Mouse (Mus musculus) induced T-regulatory cell, adult 2 months (primary cell): ENCODE measurements around the gene Lrrn4.

Experiments
- DNase-seq: peaks from one replicate; pipeline ENCODE4 v3.0.0-alpha.2; 2012; ENCODE audit warnings: low read depth

Lrrn4 gene

DNA sequence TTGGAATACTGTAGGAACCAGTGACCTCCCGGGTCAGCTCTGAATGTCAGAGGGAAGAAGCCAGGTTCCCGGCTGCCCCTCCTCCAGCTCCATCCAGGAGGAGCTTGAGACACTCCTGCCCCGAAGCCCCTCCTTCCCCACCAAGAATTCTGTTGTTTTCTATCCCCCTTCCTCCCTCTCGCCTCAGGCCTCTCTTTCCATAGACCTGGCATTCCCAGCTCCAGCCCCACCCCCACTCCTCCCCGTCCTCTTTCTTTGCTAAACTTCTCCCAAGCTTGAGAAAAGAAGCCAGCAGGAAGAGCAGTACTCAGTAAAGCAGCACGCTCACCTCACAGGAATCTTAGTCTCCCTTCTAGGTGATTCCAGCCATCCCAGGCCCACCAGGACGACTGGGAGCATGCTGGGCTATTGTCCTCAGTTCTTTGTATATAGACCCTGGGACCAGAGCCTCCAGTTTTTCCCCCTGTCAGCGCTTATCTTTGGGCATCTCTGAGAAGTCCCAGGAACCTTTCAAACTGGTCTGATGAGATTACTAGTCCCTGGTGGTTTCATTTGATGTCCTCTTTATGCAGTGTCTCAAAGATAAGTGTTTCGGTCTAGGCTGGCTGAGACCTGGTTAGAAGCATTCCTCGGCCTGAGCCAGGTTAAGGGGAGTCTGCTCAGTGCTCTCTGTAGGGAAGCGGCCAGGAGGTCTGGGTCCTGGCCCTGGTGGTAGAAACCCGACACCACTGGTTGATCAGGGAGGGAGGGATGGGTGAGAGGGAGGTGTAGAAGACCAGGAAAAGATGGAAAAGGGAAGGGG lies at the start of gene Lrrn4:
Gene Lrrn4, minus strand, starts transcription at position 48 of the 802 bp plus-strand sequence.
- DNase-seq, result no peak

GRCm38 (mm10) chr2:132928999-132929398 lies 48.3 kb upstream of the Lrrn4 start:
- no peak for DNase-seq

- no peak for DNase-seq
These were observed 47.2 kb upstream of the Lrrn4 start for GRCm38 (mm10) chr2:132927871-132928270.

- DNase-seq, result no peak
These were observed 46.6 kb upstream of the Lrrn4 start for GRCm38 (mm10) chr2:132927298-132927697.

DNA sequence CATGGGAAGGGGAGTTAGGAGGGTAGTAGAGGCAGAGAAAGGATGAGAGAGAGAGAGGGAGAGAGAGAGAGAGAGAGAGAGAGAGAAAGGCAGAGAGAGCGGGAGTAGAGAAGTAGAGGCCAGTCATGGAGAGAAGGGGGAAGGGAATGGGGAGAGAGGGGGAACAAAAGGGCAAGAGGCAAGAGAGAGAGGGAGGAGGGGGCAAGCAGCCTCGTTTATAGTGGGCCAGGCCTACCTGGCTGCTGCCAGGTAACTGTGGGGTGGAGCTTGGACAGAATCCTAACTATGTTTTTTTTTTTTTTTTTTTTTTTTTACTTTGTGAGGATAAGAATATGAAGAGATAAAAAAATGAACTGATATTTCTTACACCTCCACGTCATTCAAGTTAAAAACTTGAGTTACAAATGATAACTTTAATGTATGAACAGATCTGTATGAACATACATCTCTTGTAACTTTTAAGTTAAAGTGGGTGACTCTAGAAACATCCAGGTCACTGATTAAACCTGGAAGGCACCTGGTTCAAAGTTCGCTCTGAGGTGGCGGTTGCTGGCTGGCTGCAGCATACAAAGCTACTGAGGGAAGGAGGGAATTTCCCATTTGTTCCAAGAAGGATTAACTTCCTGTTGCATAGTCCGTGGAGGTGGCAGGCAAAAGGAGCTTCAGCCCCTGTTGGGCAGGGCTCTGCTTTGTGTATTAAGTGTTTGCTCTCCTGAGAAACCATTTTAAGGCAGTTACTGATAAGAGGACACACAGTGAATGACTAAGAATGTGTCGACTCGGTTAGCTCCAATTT lies 42.8 kb upstream of the Lrrn4 start:
- DNase-seq, result no peak

- no peak for DNase-seq
These were observed 41.6 kb upstream of the Lrrn4 start for GRCm38 (mm10) chr2:132922076-132922873.

DNA sequence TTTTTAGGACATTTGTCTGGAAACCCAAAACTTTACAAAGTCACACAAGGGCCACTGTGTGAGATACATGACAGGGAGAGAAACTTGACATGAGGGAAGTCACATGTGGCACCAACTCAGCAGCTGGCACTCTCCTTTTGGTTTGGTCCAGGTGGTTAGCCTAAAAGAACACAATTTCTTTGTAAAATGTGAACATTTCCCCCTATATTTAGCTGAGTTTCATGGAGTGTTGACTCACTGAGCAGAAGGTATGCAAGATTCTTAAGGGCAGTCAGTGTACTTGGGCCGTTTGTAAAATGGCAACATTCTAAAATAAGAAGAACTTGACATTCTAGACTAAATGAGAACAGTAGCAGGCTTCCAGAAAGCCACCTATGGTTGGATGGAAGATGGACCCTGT lies 34.1 kb upstream of the Lrrn4 start:
- DNase-seq, result no peak

- DNase-seq, result peak; percentile 66
These were observed 26.1 kb upstream of the Lrrn4 start for GRCm38 (mm10) chr2:132906763-132907162.

DNA sequence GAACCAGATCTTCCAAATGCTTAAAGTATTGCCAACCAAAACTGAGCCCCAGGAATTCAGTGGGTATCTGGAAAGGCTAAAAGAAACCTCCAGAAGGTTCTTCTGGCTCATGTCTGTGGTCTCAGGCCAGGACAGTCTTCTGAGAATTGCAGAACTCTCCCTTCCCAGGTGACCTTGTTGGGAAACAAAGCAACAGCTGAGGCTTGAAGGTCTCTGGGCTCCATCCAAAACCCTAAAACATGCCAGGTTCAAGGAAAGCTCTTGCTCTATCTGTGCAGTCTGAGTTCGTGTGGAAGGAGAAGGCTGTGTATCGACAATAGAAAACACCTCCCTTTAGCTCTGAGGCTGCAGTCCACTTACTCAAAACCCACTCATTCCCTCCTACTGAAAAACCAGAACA lies 24.3 kb upstream of the Lrrn4 start:
- no peak for DNase-seq

GRCm38 (mm10) chr2:132903498-132903897 lies 22.8 kb upstream of the Lrrn4 start:
- peak; percentile 75 for DNase-seq

- DNase-seq, result no peak
These were observed 21.4 kb upstream of the Lrrn4 start for GRCm38 (mm10) chr2:132902056-132902455.

GRCm38 (mm10) chr2:132901636-132902035 lies 20.9 kb upstream of the Lrrn4 start:
- DNase-seq, result no peak

GRCm38 (mm10) chr2:132900596-132900995 lies 19.9 kb upstream of the Lrrn4 start:
- no peak for DNase-seq

- DNase-seq, result no peak
These were observed 17.5 kb upstream of the Lrrn4 start for GRCm38 (mm10) chr2:132898211-132898610.

- DNase-seq, result no peak
These were observed 13.1 kb upstream of the Lrrn4 start for GRCm38 (mm10) chr2:132893826-132894225.

- no peak for DNase-seq
These were observed 4.6 kb upstream of the Lrrn4 start for GRCm38 (mm10) chr2:132885312-132885711.

DNA sequence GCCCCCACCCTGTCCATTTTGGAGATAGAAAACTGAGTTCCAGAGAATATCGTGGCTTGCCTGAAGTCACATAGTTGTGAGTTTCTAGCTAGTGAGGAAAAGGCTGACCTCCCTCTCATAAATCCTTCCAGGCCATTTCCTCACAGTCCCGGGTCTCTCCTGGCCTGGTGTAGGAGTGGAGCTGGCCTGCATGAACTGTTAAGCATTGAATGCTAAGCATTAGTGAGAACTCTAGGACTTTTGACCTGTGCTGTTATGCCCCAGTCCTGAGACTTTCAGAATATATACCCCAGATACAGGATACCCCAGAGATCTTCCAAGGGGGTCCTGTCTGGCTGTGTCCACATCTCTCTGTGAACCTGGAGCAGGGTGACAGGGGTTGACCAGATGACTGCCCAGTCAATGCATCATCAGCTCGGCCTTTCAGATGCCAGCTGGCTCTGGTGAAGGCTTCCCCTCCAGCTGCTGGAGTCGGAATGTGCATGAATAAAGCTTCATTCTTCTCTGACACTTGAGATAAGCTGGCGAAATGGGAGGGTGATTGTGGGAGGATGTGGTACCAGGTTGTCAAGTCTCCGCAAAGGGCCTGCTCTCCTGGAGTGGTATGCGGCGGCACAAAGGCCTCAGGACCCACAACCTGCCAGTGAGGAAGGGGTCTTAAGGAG lies 3.7 kb upstream of the Lrrn4 start:
- DNase-seq, result no peak

DNA sequence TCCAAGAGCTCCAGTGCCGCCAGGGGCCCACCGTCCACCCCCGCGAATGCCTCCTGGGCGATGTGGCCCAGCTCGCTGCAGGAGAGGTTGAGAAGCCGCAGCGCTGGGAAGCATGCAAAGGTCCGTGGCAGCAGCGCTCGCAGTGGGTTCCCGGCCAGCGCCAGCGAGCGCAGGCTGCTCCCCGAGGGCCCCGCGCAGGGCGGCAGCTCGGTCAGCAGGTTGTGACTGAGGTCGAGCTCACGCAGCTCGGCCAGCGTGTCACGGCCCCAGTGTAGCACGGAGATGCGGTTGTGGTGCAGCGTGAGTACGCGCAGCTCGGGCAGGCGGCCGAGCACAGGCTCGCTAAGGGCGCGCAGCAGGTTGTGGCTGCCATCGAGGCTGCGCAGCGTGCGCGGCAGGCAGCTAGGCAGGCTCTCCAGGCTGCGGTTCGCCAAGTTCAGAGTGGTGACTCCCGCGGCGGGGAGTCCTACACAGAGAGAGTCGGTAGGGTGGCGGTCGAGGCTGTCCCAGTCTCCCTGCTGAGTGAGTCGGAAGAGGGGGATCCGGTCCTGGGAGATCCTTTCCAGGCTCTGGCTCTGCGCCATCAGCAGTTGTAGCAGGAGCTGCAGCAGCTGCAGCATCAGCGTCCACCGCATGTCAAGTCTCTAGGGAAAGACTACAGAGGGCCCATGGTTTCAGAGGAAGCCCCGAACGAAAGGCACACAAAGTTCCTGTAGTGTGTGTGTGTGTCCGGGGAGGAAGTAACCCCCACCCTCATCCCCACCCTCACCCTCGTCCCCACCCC lies 1.2 kb downstream of the Lrrn4 start:
- peak; percentile 26 for DNase-seq

DNA sequence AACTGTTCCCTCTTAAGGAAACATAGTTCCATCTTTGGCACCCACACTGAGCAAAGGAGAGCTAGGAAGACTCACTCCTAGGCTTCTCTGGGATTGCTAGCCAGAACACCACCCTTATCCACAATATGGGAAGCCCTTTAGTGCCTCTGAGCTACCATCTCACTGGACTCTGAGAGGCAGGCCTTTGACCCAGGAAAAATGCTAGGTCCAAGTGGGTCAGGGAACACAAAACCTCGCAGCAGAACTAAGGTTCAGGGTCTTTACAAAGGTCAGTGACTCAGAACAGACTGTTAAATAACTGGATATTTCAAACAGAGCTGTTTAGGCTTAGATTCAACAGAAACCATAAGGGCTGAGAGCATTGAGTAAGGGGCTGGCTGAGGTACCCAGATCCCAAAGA lies 3.7 kb downstream of the Lrrn4 start:
- no peak for DNase-seq

DNA sequence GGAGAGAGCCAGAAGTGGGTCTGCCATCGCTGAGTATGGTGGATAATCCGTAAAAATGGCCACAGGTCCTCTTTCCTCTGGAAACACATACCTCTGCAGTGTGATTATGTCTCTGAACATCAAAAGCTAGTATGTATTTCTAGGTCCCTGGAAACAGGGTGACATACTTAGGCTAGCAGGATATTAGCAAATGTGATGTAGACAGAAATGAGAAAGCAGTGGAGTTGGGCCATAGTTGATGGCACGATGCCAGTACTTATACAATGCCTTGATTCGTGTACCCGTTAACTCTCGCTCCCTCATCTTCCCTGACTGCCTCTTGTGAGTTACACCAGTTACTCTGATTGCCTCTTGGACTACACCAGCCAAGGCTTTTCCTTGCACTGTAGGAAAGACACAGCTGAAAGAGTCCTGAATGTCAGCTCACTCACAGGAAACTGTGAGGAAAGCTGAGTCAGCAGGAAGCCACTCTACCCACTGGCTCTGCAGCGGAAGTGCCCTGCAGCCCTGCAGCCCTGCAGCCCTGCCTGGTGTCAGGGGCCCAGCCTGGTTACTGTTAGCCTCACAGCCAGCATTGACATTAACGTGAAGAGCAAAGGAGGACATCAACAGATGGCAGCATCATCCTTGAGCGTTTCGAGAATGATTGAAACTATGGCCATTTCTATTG lies 6.9 kb downstream of the Lrrn4 start:
- DNase-seq, result peak; percentile 54

- DNase-seq, result no peak
These were observed 9.0 kb downstream of the Lrrn4 start for GRCm38 (mm10) chr2:132871663-132872062.
